Mouse (Mus musculus) forelimb bud, embryonic 11.5 days (tissue): Measurements from ENCODE around the gene Txnrd2.

ENCODE experiments used
- DNase-seq: peaks from one replicate; pipeline ENCODE4 v3.0.0-alpha.2; 2012; ENCODE audit warnings: low read depth, low spot score

The Txnrd2 gene

GRCm38 (mm10) chr16:18416837-18417236 lies 9.3 kb upstream of the Txnrd2 start:
- no peak for DNase-seq

GRCm38 (mm10) chr16:18417491-18417890 lies 8.7 kb upstream of the Txnrd2 start:
- DNase-seq, result no peak

- no peak for DNase-seq
These were observed 7.2 kb upstream of the Txnrd2 start for GRCm38 (mm10) chr16:18418756-18419602.

GRCm38 (mm10) chr16:18419603-18420026 lies 6.6 kb upstream of the Txnrd2 start:
- no peak for DNase-seq

GRCm38 (mm10) chr16:18420571-18420970 lies 5.6 kb upstream of the Txnrd2 start:
- DNase-seq, result no peak

GRCm38 (mm10) chr16:18423203-18423914 lies 2.8 kb upstream of the Txnrd2 start:
- DNase-seq, result no peak

GRCm38 (mm10) chr16:18423915-18424265 lies 2.3 kb upstream of the Txnrd2 start:
- DNase-seq, result no peak

- DNase-seq, result peak; percentile 46
These were observed 1.7 kb upstream of the Txnrd2 start for GRCm38 (mm10) chr16:18424364-18425045.

GRCm38 (mm10) chr16:18425475-18426214 lies 539 bp upstream of the Txnrd2 start:
- DNase-seq, result no peak

- no peak for DNase-seq
These were observed 657 bp downstream of the Txnrd2 start, which contains the start of gene Comt for GRCm38 (mm10) chr16:18426802-18427280. Comt (minus strand) TSS chr16:18426852.

- no peak for DNase-seq
These were observed 1.9 kb downstream of the Txnrd2 start for GRCm38 (mm10) chr16:18428011-18428515.

- DNase-seq, result no peak
These were observed 2.4 kb downstream of the Txnrd2 start for GRCm38 (mm10) chr16:18428516-18429042.

- no peak for DNase-seq
These were observed 3.5 kb downstream of the Txnrd2 start for GRCm38 (mm10) chr16:18429641-18430040.

GRCm38 (mm10) chr16:18430641-18431212 lies 4.5 kb downstream of the Txnrd2 start:
- DNase-seq, result no peak

GRCm38 (mm10) chr16:18433341-18433920 lies 7.2 kb downstream of the Txnrd2 start:
- no peak for DNase-seq

GRCm38 (mm10) chr16:18436128-18436527 lies 9.9 kb downstream of the Txnrd2 start:
- no peak for DNase-seq

- DNase-seq, result peak; percentile 89
These were observed 17.2 kb downstream of the Txnrd2 start for GRCm38 (mm10) chr16:18443385-18443841.

GRCm38 (mm10) chr16:18447243-18447642 lies 21.1 kb downstream of the Txnrd2 start:
- no peak for DNase-seq

- DNase-seq, result no peak
These were observed 21.9 kb downstream of the Txnrd2 start for GRCm38 (mm10) chr16:18448104-18448503.

GRCm38 (mm10) chr16:18449005-18449404 lies 22.8 kb downstream of the Txnrd2 start:
- no peak for DNase-seq
